Mouse (Mus musculus) monocyte, adult 5-6 weeks (primary cell): ENCODE measurements around the gene Tifa. TPM values are rescaled to one million over a fixed set of nuclear protein-coding genes. Genes with fewer than 3 reads are reported as not detected.

ENCODE experiments used
- ATAC-seq: fragments of 153-309, 156-312 bp; replicated peaks from 2 replicates; pipeline ENCODE4 v1.8.0; 2017; ENCODE audit warnings: mild to moderate bottlenecking; ENCODE audit not compliant: low TSS enrichment, insufficient number of reproducible peaks, severe bottlenecking, poor library complexity, low FRiP score
- total RNA-seq: library from RNA; stranded (forward); fragments of 200-1000, 200-491, 200-594 nt; gene quantifications from 3 replicates; pipeline ENCODE4 v1.2.3, GENCODE M21; 2017

The Tifa gene
- total RNA-seq, 1 experiment from 2014 or later: 101 TPM

DNA sequence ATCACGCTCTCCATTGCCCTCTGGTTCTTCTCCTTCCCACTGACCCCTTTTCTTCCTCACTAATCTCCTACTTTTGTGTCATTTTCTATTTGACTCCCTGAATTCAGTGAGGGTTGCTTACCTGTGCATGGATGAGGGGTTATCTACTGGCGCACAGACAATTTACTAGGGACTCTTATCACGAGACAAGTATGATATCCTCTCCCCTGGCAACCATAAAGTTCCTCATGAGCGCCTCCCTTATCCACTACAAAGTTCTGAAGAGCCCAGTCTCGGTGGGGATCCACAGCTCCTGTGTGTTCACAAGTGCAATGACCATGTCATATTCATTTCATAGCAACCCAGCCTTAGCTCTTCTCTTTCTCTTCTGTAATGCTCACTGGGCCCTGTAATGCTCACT, 60.3 kb downstream of the Tifa start:
- no peak for ATAC-seq

GRCm38 (mm10) chr3:127850776-127851646, 61.4 kb downstream of the Tifa start:
- no peak for ATAC-seq

- no peak for ATAC-seq
These were observed 63.1 kb downstream of the Tifa start for GRCm38 (mm10) chr3:127852722-127853121.

DNA sequence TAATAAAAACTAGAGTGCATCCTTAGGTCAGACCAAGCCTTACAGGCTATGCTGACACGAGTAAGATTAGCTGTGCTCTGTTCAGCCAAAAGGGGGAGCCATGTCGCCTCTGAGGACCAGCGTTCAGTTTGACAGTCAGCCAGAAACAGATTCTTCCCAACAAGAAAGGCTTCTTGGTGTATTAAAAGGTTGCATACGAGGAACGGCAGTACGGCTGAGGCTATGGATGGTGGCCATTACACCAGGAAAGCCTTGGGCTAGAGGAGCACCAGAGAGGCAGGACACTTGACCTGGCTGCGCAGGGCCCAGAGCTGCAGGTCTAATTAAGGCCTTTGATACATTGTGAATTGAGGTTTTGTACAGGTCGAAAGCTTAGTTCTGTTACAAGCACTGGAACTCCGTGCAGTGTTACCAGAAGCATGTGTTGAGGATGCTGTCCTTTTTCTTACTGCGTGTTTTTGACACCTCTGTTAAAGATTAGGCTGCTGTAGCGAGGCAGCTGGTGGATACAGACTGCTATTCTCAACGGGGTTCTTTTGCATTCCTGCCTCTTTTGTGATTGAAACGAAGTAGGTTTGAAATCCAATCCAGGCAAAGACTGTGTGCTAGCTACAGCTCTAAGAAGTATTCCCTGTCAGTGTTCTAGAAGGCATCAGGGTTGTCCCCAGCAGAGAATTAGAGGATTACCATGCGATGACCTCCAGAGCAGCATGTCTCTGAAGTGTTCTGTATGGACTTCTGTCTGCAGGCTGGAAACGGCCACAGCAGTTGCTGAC, 64.0 kb downstream of the Tifa start:
- peak; percentile 78; the same call in 1 of the 2 replicates for ATAC-seq

GRCm38 (mm10) chr3:127861340-127861739, 71.7 kb downstream of the Tifa start:
- ATAC-seq: no peak

GRCm38 (mm10) chr3:127862479-127862878, 72.9 kb downstream of the Tifa start:
- no peak for ATAC-seq

- ATAC-seq: no peak
These were observed 74.0 kb downstream of the Tifa start for GRCm38 (mm10) chr3:127863571-127863970.

DNA sequence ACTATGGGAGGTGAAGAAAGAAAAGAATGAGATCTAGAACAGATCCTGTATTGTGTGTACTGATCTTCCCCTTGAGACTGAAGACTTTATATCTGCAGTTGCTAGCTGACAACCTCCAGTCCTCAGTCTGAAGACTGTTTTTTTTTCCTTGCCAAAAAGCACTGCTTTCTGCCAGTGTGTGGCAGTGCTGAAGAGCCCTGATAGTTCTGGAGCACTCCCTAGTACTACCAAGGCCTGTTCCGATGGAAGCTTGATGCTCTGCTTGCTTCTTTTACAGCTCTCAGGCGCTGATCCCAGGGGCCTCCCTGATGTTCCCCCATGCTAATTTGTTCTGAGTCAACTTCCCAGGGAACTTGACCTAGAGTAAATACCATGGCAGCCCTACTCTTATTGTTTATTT, 74.6 kb downstream of the Tifa start:
- no peak for ATAC-seq

GRCm38 (mm10) chr3:127868046-127868758, 78.6 kb downstream of the Tifa start:
- ATAC-seq: no peak

- ATAC-seq: no peak
These were observed 79.3 kb downstream of the Tifa start for GRCm38 (mm10) chr3:127868880-127869279.

- no peak for ATAC-seq
These were observed 82.0 kb downstream of the Tifa start for GRCm38 (mm10) chr3:127871575-127871974.

- ATAC-seq: no peak
These were observed 84.8 kb downstream of the Tifa start for GRCm38 (mm10) chr3:127874254-127874883.

DNA sequence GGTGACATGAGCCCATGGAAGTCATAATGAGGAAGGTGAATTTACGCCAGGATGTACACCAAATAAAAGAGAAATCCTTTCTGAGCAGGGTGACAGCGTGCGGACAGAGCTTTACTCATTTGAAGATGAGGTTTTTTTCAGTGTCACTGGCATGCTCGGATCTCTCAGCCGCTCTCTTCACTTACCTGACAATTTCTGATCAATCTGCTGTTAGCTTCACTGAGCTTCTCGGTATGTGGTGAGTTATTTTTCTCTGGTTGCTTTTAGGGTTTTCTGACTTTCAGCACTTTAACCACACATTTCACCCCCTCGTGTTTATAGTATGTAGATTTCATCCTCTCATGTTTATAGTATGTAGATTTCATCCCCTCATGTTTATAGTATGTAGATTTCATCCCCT, 85.5 kb downstream of the Tifa start:
- ATAC-seq: no peak

GRCm38 (mm10) chr3:127875509-127875908, 85.9 kb downstream of the Tifa start:
- no peak for ATAC-seq

GRCm38 (mm10) chr3:127879968-127880367, 90.4 kb downstream of the Tifa start:
- no peak for ATAC-seq

GRCm38 (mm10) chr3:127881684-127882083, 92.1 kb downstream of the Tifa start:
- ATAC-seq: no peak
